Mouse (Mus musculus) hematopoietic stem cell, adult 5-6 weeks (primary cell): Measurements from ENCODE around the gene Soga1. TPM values are rescaled to one million over a fixed set of nuclear protein-coding genes. Genes with fewer than 3 reads are reported as not detected.

Source experiments
- ATAC-seq, 2 experiments: fragments of 125-278 bp in 1 of 2; replicated peaks in 1 of 2; 2 replicates each; pipeline ENCODE4 v1.8.0; 2016 to 2017; ENCODE audit warnings: inconsistent platforms in 2 of 2, mild to moderate bottlenecking in 2 of 2, moderate number of reproducible peaks in 2 of 2, low read depth in 1 of 2, moderate TSS enrichment in 1 of 2; ENCODE audit not compliant: low FRiP score in 2 of 2, poor library complexity in 2 of 2, severe bottlenecking in 2 of 2, insufficient read depth in 1 of 2, low TSS enrichment in 1 of 2
- total RNA-seq: library from RNA; stranded (forward); fragments of 172-1452, 232-1000 nt; gene quantifications from 2 replicates; pipeline ENCODE4 v1.2.3, GENCODE M21; 2017

Soga1 gene
- total RNA-seq, 1 experiment from 2014 or later, result 7.4 TPM

DNA sequence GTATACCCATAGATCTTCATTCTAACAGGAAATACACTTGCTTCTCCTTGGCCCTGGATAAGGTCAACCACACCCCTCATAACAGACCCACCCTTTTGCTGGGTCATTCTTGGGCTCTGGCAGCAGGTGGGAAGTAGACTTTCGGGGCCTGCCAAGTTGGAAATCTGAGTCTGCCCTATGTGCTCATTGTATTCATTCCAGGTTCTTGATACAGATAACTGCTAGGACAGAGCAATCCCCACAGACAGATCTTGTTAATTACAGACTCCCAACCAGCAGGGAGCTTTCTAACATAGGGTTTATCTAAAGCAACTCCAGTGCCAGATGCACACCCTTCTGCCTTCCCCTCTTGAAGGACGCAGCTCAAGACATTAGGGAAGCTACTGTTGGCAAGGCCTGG is 96.2 kb downstream of the Soga1 start:
- ATAC-seq, result peak; percentile 4 to 29; a peak in 2 of 4 replicates

DNA sequence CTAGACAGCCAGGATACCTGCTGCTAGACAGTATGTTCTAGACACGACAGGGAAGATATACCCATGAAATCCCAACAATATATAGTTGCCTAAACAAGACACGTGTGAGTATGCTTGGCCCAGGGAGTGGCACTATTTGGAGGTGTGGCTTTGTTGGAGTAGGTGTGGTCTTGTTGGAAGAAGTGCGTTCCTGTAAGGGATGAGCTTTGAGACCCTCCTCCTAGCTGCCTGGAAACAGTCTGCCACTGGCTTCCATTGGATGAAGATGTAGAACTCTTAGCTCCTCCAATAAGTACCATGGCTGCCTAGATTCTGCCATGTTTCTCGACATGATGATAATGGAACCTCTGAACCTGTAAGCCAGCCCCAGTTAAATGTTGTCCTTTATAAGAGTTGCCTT is 97.8 kb downstream of the Soga1 start:
- no peak for ATAC-seq

DNA sequence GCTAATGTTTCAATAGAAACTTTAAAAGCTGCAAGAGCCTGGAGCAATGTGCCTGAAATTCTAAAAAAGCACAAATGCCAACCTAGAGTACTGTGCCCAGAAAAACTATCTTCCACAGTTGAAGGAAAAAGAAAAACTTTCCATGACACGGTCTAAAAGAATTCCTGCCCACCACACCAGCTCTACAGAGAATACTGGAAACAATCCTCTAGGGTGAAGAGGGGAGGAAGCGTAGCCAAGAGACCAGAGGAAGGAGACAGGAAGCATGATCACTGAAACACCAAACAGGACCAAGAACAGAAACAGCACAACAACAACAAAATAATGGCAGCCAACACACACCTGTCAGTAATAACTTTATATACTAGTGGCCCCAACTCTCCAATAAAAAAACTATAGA is 99.0 kb downstream of the Soga1 start:
- no peak for ATAC-seq

DNA sequence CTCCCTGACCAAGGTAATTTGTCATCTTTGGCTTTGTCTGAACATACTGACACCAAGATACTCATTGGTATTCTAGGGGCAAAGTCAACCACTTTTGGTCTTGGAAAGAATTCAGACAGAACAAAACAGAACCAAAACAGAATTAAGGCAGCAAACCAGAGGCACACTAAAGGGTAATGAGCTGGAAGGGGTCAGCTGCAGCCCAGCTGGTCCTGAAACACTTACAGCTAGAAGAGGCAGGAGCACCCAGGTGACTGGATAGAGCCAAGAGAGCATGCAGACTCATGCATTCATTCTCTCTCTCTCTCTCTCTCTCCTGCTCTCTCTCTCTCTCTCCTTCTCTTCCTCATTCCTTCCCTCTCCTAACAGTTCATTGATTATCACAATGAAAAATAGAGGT is 102.3 kb downstream of the Soga1 start:
- ATAC-seq, result no peak

DNA sequence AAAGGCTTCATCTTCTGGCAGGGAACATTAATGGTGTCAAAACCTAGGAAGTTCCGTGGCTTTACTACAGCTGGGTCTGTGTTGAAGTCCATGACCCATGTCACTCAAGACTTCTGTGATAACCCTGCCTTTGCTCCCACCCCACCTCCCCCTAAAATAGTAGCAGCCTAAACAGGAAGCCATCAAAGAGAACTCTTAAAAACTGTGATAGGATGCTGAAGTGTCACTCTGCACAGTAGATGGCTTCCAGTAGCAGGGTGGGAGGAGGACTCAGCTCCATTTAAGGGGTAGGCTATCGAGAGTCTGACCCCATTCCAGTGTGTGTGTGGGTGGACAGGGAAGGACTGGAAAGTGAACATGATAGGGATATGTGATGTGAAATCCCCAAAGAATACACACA is 104.1 kb downstream of the Soga1 start:
- ATAC-seq, result no peak

DNA sequence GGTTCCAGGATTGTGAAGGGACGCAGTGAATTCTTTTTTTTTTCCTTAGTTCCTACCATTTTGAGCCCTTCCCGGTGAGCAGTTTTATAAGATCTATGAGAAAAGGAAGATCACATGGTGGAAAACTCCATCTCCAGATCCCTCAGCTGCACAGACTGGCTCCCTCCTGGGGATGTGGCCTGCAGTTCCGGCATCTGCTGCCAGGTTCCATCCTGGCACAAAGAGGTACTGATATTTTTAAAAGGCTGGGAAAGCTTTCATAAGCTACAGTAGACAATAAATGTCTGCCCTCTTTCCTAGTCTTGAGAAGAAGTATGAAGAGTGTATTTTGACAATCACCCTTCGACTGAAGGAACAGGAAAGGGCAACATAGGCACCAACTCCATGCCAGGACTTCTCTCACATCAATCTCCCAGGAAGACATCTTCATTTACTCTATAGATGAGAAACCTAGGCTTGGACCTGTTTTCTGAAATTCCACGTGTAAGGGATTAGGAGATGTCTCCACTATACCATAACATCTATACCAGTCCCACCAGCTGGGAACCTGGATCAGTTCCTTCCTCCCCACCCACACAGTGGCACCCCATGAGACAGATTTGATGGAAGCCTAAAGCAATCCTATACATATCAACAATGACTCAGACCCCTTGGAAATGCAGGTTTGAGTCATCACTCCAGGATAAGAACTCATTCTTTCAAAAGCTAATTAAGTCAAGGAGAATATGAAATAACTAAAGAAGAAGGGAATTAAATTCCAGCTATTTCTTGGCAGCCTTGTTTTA is 105.5 kb downstream of the Soga1 start:
- ATAC-seq, result no peak

DNA sequence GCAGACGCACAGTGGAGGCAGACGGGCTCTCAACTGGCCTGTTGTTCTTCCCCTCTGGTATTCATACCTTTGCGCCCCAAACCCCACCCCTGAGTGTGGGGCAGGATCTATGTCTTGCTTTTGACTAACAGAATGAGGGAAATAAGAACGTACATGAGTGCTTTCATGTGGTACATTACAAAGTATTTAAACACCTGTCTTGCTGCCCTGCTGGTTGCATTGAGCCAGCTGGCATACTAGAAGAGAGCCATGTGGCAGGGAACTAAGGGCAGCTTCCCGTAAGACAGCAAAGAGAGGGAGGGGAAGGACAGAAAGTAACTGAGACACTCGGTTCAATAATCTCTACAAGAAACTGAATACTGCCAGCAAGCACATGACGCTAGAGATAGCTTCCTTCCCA is 108.8 kb downstream of the Soga1 start:
- no peak for ATAC-seq

DNA sequence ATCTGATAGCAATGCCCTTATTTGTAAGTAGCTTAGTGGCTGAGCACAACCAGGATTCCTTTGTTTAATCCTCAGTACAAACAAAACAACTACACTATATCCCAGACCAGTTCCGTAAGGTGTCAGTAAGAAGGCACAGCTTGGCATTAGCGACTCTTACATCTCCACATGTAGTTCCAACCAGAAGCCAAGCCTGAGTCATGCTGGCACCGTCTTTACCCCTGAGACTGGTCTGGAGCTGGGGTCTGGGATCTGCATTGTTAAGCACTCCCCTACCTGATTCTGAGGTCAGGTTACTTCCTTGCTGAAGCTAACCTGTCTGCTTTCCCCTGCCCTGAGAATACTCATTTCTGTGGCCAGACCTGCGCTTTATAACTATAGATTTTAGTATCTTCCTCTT is 110.6 kb downstream of the Soga1 start:
- ATAC-seq, result no peak

DNA sequence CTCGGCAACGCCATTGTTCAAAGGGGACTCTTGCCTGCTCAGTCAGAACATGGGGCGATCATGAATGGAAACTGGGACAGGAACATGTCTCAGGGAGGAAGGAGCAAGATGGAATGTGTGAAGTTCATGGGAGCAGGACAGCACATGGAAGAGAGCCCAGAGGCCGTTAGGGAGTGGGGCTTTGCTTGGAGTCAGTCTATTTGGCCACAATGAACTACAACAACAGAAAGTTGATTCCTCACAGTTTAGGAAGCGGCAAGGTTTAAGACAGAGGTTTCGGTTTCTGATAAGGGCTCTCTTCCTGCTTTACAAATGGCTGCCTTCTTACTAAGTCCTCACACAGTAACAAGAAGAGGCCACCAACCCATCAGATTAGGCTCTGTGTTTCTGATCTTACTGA is 111.7 kb downstream of the Soga1 start:
- ATAC-seq, result no peak

Other genes starting within 250 kb of the Soga1 start
- 31.6 and 42.0 TPM in 2 replicates for gene Tgif2, start 239.2 kb downstream of the Soga1 start, total RNA-seq
- 0.65 TPM in 1 of 2 replicates, not detected in the other for gene 4930518I15Rik, start 221.3 kb downstream of the Soga1 start, total RNA-seq
- 138 TPM in 2 replicates for gene Rab5if, start 216.1 kb downstream of the Soga1 start, total RNA-seq
- gene Sla2, start 192.1 kb downstream of the Soga1 start, total RNA-seq, result 9.8 and 11.2 TPM in 2 replicates
- 33.1 and 35.7 TPM in 2 replicates for gene Ndrg3, start 87.2 kb downstream of the Soga1 start, total RNA-seq
- gene Dsn1, start 72.1 kb downstream of the Soga1 start, total RNA-seq, result 38.5 and 53.8 TPM in 2 replicates
- not detected in 2 replicates for gene Tldc2, start 7.8 kb upstream of the Soga1 start, total RNA-seq
- 129 and 134 TPM in 2 replicates for gene Samhd1, start 56.0 kb upstream of the Soga1 start, total RNA-seq
- 89.2 and 101 TPM in 2 replicates for gene Rbl1, start 125.3 kb upstream of the Soga1 start, total RNA-seq
- 143 and 149 TPM in 2 replicates for gene Rpn2, start 199.8 kb upstream of the Soga1 start, total RNA-seq
- gene Mroh8, start 200.3 kb upstream of the Soga1 start, total RNA-seq, result 0.15 TPM in 1 of 2 replicates, not detected in the other